Mouse (Mus musculus) kidney, postnatal 4 days (tissue): ENCODE data around the gene Rsad1.

ENCODE experiments used
- DNase-seq, 2 experiments: peaks; one replicate each; pipeline ENCODE4 v3.0.0; 2021; ENCODE audit warnings: mixed read lengths in 2 of 2

Gene Rsad1

DNA sequence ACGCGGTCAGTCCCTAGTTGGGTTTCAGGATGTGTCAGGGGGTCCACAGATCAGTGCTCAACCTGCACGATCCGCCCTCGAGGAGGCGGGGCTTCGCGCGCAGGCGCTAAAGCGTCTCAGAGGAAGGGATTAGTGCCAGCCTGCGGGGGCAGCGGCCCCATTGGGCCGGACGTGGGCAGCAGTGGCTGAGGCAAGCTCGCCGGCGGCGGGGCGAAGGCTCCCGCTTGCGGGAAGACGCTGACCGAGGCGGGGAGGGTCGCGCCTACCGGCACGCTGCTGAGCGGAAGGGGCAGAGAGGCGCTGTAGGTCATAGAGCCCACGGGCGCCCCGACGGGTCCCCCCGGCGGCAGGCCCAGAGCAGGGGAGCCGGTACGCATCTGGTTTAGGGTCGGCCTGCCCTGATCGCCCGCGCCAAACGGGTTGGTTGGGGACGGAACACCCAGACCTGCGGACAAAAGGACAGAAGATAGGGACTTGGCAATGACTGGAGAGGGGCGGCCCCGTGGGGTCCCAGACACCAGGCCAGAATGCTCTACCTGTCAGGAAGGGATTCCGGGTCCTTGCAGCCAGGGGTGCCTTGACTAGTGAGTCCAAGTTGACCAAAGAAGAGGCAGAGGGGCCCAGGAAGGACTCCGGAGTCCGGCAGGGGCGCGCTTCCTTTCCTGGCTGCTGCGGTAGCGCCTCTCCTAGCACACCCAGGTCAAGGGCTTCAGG is 57.9 kb downstream of the Rsad1 start:
- peak; percentile 79 to 87 for DNase-seq
